Mouse (Mus musculus) stomach, postnatal 0 days (tissue): ENCODE measurements around the gene Pip5k1a. TPM values are rescaled to one million over a fixed set of nuclear protein-coding genes. Genes with fewer than 3 reads are reported as not detected.

Experiments used
- ATAC-seq: fragments of 200-750 bp; cut with Nextera tagmentation; 2 replicates; pipeline ENCODE4 v1.8.0; 2017; ENCODE audit not compliant: low FRiP score, low TSS enrichment
- DNase-seq: peaks from one replicate; pipeline ENCODE4 v3.0.0-alpha.2; 2016; ENCODE audit warnings: low spot score
- H3K27ac ChIP-seq: fragments of 300-500 bp; sonication (generic); replicated peaks from 2 replicates; pipeline ENCODE4 v1.5.1; 2014; ENCODE audit warnings: mild to moderate bottlenecking, control low read depth
- H3K27me3 ChIP-seq: fragments of 300-500 bp; sonication (generic); 2 replicates; pipeline ENCODE4 v1.6.1; 2014; ENCODE audit warnings: low read length; ENCODE audit not compliant: control insufficient read depth, insufficient read depth
- H3K36me3 ChIP-seq: fragments of 300-500 bp; sonication (generic); 2 replicates; pipeline ENCODE4 v1.6.1; 2014; ENCODE audit warnings: low read length, mixed read lengths; ENCODE audit not compliant: control insufficient read depth, insufficient read depth
- H3K4me1 ChIP-seq: fragments of 300-500 bp; sonication (generic); replicated peaks from 2 replicates; pipeline ENCODE4 v1.6.1; 2014; ENCODE audit warnings: antibody characterized with exemption; ENCODE audit not compliant: control insufficient read depth, insufficient read depth
- H3K4me2 ChIP-seq: fragments of 300-500 bp; sonication (generic); replicated peaks from 2 replicates; pipeline ENCODE4 v1.6.1; 2014; ENCODE audit warnings: low read depth, mild to moderate bottlenecking, control low read depth, moderate library complexity
- H3K4me3 ChIP-seq: fragments of 300-500 bp; sonication (generic); 2 replicates; pipeline ENCODE4 v1.5.1; 2014; ENCODE audit warnings: low read depth, low read length, control low read depth
- H3K9ac ChIP-seq: fragments of 300-500 bp; sonication (generic); 2 replicates; pipeline ENCODE4 v1.6.1; 2014; ENCODE audit warnings: mild to moderate bottlenecking, low read length, control low read depth, mixed read lengths
- H3K9me3 ChIP-seq: fragments of 300-500 bp; sonication (generic); 2 replicates; pipeline ENCODE4 v1.6.1; 2016; ENCODE audit warnings: low read length; ENCODE audit not compliant: control insufficient read depth
- CTCF ChIP-seq: IDR thresholded peaks from 2 replicates; pipeline ENCODE4 v1.5.1; 2016; ENCODE audit warnings: antibody characterized with exemption, low read depth, mild to moderate bottlenecking, moderate library complexity
- EP300 ChIP-seq: optimal IDR thresholded peaks from 2 replicates; pipeline ENCODE3; 2016; ENCODE audit warnings: antibody characterized with exemption
- WGBS: fragments of 180-500 bp; shearing (Covaris S2); extraction: QIAGEN DNeasy Blood & Tissue Kit; methylation state at CpG from one replicate; pipeline ENCODE4 v1.1.7; 2014; 5-methylcytosine and 5-hydroxymethylcytosine counted together
- polyA plus RNA-seq: library from polyadenylated mRNA; unstranded; fragments of >200 nt; fragmentation: Nextera tagmentation; extraction: Ambion mirVana; gene quantifications from 2 replicates; pipeline ENCODE4 v1.2.1, GENCODE M21; 2015

The Pip5k1a gene
- polyA plus RNA-seq, 1 experiment from 2014 or later, result 15.7 TPM

GRCm38 (mm10) chr3:95063741-95064140 lies 43.0 kb downstream of the Pip5k1a start:
- DNase-seq (no peak), ATAC-seq (no peak)
- H3K4me3 ChIP-seq, result no peak overlapping the region
- no peak overlapping the region for H3K4me2 ChIP-seq
- H3K36me3 ChIP-seq, result peaks cover 44% of the 10 kb centered on the region
- H3K27me3 ChIP-seq, result no peaks in the 10 kb centered on the region
- no peak overlapping the region for H3K9ac ChIP-seq
- TF ChIP-seq EP300, result no peak
- TF ChIP-seq CTCF, result no peak
- no peak overlapping the region for H3K27ac ChIP-seq
- no peaks in the 10 kb centered on the region for H3K4me1 ChIP-seq
- 89% methylated on average over 4 of the region's 4 CpGs for WGBS
- no peaks in the 10 kb centered on the region for H3K9me3 ChIP-seq

- peaks cover 15% of the 10 kb centered on the region for H3K36me3 ChIP-seq
- ATAC-seq, result no peak
- TF ChIP-seq EP300 (no peak), CTCF (no peak)
- H3K27ac ChIP-seq, result no peak overlapping the region
- WGBS, result 68% methylated on average over 8 of the region's 8 CpGs
- no peak overlapping the region for H3K4me3 ChIP-seq
- no peaks in the 10 kb centered on the region for H3K9me3 ChIP-seq
- H3K27me3 ChIP-seq, result no peaks in the 10 kb centered on the region
- no peak overlapping the region for H3K9ac ChIP-seq
- DNase-seq, result no peak
- no peak overlapping the region for H3K4me2 ChIP-seq
- 0 out of 2 replicates have a peak, but pooled peaks cover 2% of the 10 kb centered on the region for H3K4me1 ChIP-seq
Measured at GRCm38 (mm10) chr3:95058078-95058477, 48.7 kb downstream of the Pip5k1a start.

GRCm38 (mm10) chr3:95056275-95056674 lies 50.5 kb downstream of the Pip5k1a start:
- WGBS, result 64% methylated on average over 7 of the region's 7 CpGs
- Histone ChIP-seq H3K4me1 (0 out of 2 replicates have a peak, but pooled peaks cover 2% of the 10 kb centered on the region), H3K4me2 (no peak overlapping the region), H3K27ac (no peak overlapping the region), H3K27me3 (no peaks in the 10 kb centered on the region), H3K4me3 (no peak overlapping the region), H3K9me3 (no peaks in the 10 kb centered on the region), H3K9ac (no peak overlapping the region), H3K36me3 (peaks cover 12% of the 10 kb centered on the region)
- ATAC-seq (no peak), DNase-seq (no peak)
- TF ChIP-seq CTCF (no peak), EP300 (no peak)

- peak overlapping the region; percentile 74 for H3K27ac ChIP-seq
- H3K9me3 ChIP-seq, result no peaks in the 10 kb centered on the region
- 0 out of 2 replicates have a peak, but pooled peaks cover 2% of the 10 kb centered on the region for H3K4me1 ChIP-seq
- no peaks in the 10 kb centered on the region for H3K27me3 ChIP-seq
- peak; percentile 79 for ATAC-seq
- H3K9ac ChIP-seq, result no peak overlapping the region
- 17% methylated on average over 10 of the region's 10 CpGs for WGBS
- no peak overlapping the region for H3K4me3 ChIP-seq
- DNase-seq, result peak; percentile 56
- peaks cover 5% of the 10 kb centered on the region; the same call in 1 of the 2 replicates for H3K36me3 ChIP-seq
- H3K4me2 ChIP-seq, result no peak overlapping the region
- TF ChIP-seq CTCF, result no peak
- TF ChIP-seq EP300, result no peak
Measured at GRCm38 (mm10) chr3:95054481-95055260, 52.1 kb downstream of the Pip5k1a start.

- WGBS, result 44% methylated on average over 3 of the region's 3 CpGs
- Histone ChIP-seq H3K27me3 (no peaks in the 10 kb centered on the region), H3K4me1 (0 out of 2 replicates have a peak, but pooled peaks cover 2% of the 10 kb centered on the region), H3K9me3 (no peaks in the 10 kb centered on the region), H3K27ac (no peak overlapping the region), H3K9ac (no peak overlapping the region), H3K4me2 (no peak overlapping the region), H3K36me3 (0 out of 2 replicates have a peak, but pooled peaks cover 2% of the 10 kb centered on the region), H3K4me3 (no peak overlapping the region)
- ATAC-seq (peak; percentile 47; the same call in 1 of the 2 replicates), DNase-seq (peak; percentile 42)
- TF ChIP-seq EP300 (no peak), CTCF (peak; percentile 82)
Measured at GRCm38 (mm10) chr3:95053701-95054100, 53.0 kb downstream of the Pip5k1a start.

- H3K36me3 ChIP-seq, result no peaks in the 10 kb centered on the region
- no peak overlapping the region for H3K4me2 ChIP-seq
- 41% methylated on average over 1 of the region's 1 CpGs for WGBS
- ATAC-seq (no peak), DNase-seq (peak; percentile 33)
- no peaks in the 10 kb centered on the region for H3K9me3 ChIP-seq
- TF ChIP-seq CTCF (peak; percentile 92), EP300 (no peak)
- 0 out of 2 replicates have a peak, but pooled peaks cover 2% of the 10 kb centered on the region for H3K4me1 ChIP-seq
- H3K27ac ChIP-seq, result no peak overlapping the region
- no peak overlapping the region for H3K4me3 ChIP-seq
- H3K9ac ChIP-seq, result no peak overlapping the region
- no peaks in the 10 kb centered on the region for H3K27me3 ChIP-seq
Measured at GRCm38 (mm10) chr3:95052959-95053358, 53.8 kb downstream of the Pip5k1a start.
